Mouse (Mus musculus): ENCODE data around the gene Carmil1. TPM values are rescaled to one million over a fixed set of nuclear protein-coding genes. Genes with fewer than 3 reads are reported as not detected.

Gene Carmil1
- polyA plus RNA-seq, 1 experiment from 2014 or later: 5.9 TPM

GRCm38 (mm10) chr13:24027191-24028170 lies 253.1 kb downstream of the Carmil1 start:
- TF ChIP-seq CTCF (IDR thresholded peaks at IDR 0.05; ENCODE audit: low read depth) (peak; percentile 47), EP300 (IDR thresholded peaks at IDR 0.05; ENCODE audit: low read depth) (no peak)
- H3K36me3 ChIP-seq (replicated peaks; ENCODE audit: insufficient read depth, low read length): no peaks in the 10 kb centered on the region
- ATAC-seq: no peak
- no peaks in the 10 kb centered on the region for H3K27me3 ChIP-seq (ENCODE audit: insufficient read depth, low read length)
- DNase-seq: no peak
- no peaks in the 10 kb centered on the region for H3K4me1 ChIP-seq (ENCODE audit: insufficient read depth)
- WGBS (ENCODE audit: insufficient replicate concordance): 55% methylated on average over 5 of the region's 5 CpGs
- H3K4me2 ChIP-seq (ENCODE audit: low read depth, low read length): no peak overlapping the region
- no peak overlapping the region for H3K27ac ChIP-seq (ENCODE audit: low read depth)
- no peak overlapping the region for H3K4me3 ChIP-seq (ENCODE audit: low read depth, low read length)
- H3K9ac ChIP-seq (replicated peaks): no peak overlapping the region
- H3K9me3 ChIP-seq (ENCODE audit: low read length): no peaks in the 10 kb centered on the region

GRCm38 (mm10) chr13:24018515-24018914 lies 262.1 kb downstream of the Carmil1 start:
- Histone ChIP-seq H3K27me3 (ENCODE audit: insufficient read depth, low read length) (no peaks in the 10 kb centered on the region), H3K4me1 (ENCODE audit: insufficient read depth) (no peaks in the 10 kb centered on the region), H3K27ac (ENCODE audit: low read depth) (no peak overlapping the region), H3K4me2 (ENCODE audit: low read depth, low read length) (no peak overlapping the region), H3K4me3 (ENCODE audit: low read depth, low read length) (no peak overlapping the region), H3K36me3 (replicated peaks; ENCODE audit: insufficient read depth, low read length) (no peaks in the 10 kb centered on the region; the same call in 1 of the 2 replicates), H3K9me3 (ENCODE audit: low read length) (no peaks in the 10 kb centered on the region), H3K9ac (replicated peaks) (no peak overlapping the region)
- ATAC-seq (no peak), DNase-seq (no peak)
- TF ChIP-seq CTCF (IDR thresholded peaks at IDR 0.05; ENCODE audit: low read depth) (no peak), EP300 (IDR thresholded peaks at IDR 0.05; ENCODE audit: low read depth) (no peak)
- WGBS (ENCODE audit: insufficient replicate concordance): 74% methylated on average over 4 of the region's 4 CpGs

DNA sequence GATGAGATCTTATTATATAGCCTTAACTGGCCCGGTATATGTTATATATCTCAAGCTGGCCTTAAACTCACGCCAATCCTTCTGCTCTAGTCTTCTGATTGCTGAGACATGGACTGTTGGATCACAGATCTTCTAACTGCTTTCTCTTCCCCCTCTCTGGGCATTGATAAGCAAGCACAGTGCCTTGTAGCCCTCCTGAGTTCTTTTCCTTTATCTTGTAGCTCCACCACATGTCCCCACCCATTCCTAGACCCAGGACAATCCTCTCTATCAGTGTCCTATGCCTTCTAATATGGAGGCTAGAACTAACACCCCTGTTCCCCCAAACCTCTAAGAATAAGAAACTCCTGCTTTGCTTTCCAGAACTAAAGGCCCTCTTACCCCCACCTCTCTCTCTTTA lies 275.1 kb downstream of the Carmil1 start:
- H3K9me3 ChIP-seq (ENCODE audit: low read length): no peaks in the 10 kb centered on the region
- no peak overlapping the region for H3K27ac ChIP-seq (ENCODE audit: low read depth)
- no peak overlapping the region for H3K4me3 ChIP-seq (ENCODE audit: low read depth, low read length)
- H3K4me1 ChIP-seq (ENCODE audit: insufficient read depth): no peaks in the 10 kb centered on the region
- DNase-seq (no peak), ATAC-seq (no peak)
- WGBS (ENCODE audit: insufficient replicate concordance): 60% methylated on average over 2 of the region's 2 CpGs
- no peak overlapping the region for H3K9ac ChIP-seq (replicated peaks)
- TF ChIP-seq CTCF (IDR thresholded peaks at IDR 0.05; ENCODE audit: low read depth): no peak
- no peak for TF ChIP-seq EP300 (IDR thresholded peaks at IDR 0.05; ENCODE audit: low read depth)
- no peaks in the 10 kb centered on the region for H3K27me3 ChIP-seq (ENCODE audit: insufficient read depth, low read length)
- H3K4me2 ChIP-seq (ENCODE audit: low read depth, low read length): no peak overlapping the region
- no peaks in the 10 kb centered on the region for H3K36me3 ChIP-seq (replicated peaks; ENCODE audit: insufficient read depth, low read length)

DNA sequence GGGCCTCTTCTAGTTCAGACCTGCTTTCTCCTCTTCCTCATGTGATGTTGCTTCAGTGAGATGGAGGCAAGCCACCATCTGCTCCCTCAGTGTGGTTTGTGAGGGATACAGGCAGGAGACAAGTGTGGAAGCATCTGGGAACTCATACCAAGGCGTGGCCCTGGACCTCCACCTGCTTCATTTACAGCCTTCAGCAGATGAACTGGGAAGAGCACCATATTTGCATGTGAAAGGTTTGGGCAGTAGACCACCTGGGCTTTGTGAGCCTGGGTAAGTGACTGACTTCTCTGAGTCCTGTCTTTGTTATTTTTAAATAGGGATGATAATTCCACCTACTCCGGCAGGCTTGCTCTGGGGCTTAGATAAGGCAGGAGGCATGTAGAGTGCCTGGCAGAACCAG lies 278.8 kb downstream of the Carmil1 start:
- Histone ChIP-seq H3K27ac (ENCODE audit: low read depth) (no peak overlapping the region), H3K4me2 (ENCODE audit: low read depth, low read length) (no peak overlapping the region), H3K36me3 (replicated peaks; ENCODE audit: insufficient read depth, low read length) (no peaks in the 10 kb centered on the region), H3K9me3 (ENCODE audit: low read length) (no peaks in the 10 kb centered on the region), H3K9ac (replicated peaks) (no peak overlapping the region), H3K27me3 (ENCODE audit: insufficient read depth, low read length) (no peaks in the 10 kb centered on the region), H3K4me1 (ENCODE audit: insufficient read depth) (no peaks in the 10 kb centered on the region), H3K4me3 (ENCODE audit: low read depth, low read length) (no peak overlapping the region)
- WGBS (ENCODE audit: insufficient replicate concordance): 48% methylated on average over 2 of the region's 2 CpGs
- no peak for ATAC-seq
- TF ChIP-seq EP300 (IDR thresholded peaks at IDR 0.05; ENCODE audit: low read depth) (no peak), CTCF (IDR thresholded peaks at IDR 0.05; ENCODE audit: low read depth) (no peak)
- DNase-seq: no peak

GRCm38 (mm10) chr13:24001081-24001480 lies 279.5 kb downstream of the Carmil1 start:
- no peak overlapping the region for H3K4me3 ChIP-seq (ENCODE audit: low read depth, low read length)
- no peaks in the 10 kb centered on the region for H3K9me3 ChIP-seq (ENCODE audit: low read length)
- ATAC-seq (no peak), DNase-seq (no peak)
- H3K27ac ChIP-seq (ENCODE audit: low read depth): no peak overlapping the region
- no peaks in the 10 kb centered on the region for H3K4me1 ChIP-seq (ENCODE audit: insufficient read depth)
- no peaks in the 10 kb centered on the region for H3K27me3 ChIP-seq (ENCODE audit: insufficient read depth, low read length)
- no peak for TF ChIP-seq EP300 (IDR thresholded peaks at IDR 0.05; ENCODE audit: low read depth)
- TF ChIP-seq CTCF (IDR thresholded peaks at IDR 0.05; ENCODE audit: low read depth): no peak
- H3K4me2 ChIP-seq (ENCODE audit: low read depth, low read length): no peak overlapping the region
- H3K36me3 ChIP-seq (replicated peaks; ENCODE audit: insufficient read depth, low read length): no peaks in the 10 kb centered on the region
- H3K9ac ChIP-seq (replicated peaks): no peak overlapping the region
- WGBS (ENCODE audit: insufficient replicate concordance): 67% methylated on average over 2 of the region's 2 CpGs

DNA sequence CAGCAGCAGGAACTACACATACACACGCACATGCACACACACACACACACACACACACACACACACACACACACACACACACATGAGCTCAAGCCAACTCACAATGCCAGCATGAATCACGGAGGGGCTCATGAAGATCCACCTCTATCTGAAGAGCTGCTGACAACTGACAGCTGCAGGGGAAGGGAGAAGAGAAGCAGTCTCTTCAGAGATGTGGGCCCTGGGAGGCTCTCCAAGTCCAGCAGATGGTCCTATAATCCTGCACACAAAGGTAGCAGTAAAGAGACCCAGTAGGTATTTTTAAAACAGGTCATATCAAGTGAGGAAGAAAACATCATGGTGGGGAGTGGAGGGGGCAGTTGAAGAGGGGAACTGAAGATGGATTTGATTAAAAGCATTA lies 281.8 kb downstream of the Carmil1 start:
- Histone ChIP-seq H3K36me3 (replicated peaks; ENCODE audit: insufficient read depth, low read length) (no peaks in the 10 kb centered on the region), H3K4me2 (ENCODE audit: low read depth, low read length) (no peak overlapping the region), H3K4me3 (ENCODE audit: low read depth, low read length) (no peak overlapping the region), H3K27ac (ENCODE audit: low read depth) (no peak overlapping the region), H3K9me3 (ENCODE audit: low read length) (no peaks in the 10 kb centered on the region), H3K4me1 (ENCODE audit: insufficient read depth) (no peaks in the 10 kb centered on the region), H3K9ac (replicated peaks) (no peak overlapping the region), H3K27me3 (ENCODE audit: insufficient read depth, low read length) (0 out of 2 replicates have a peak, but pooled peaks cover 4% of the 10 kb centered on the region)
- TF ChIP-seq CTCF (IDR thresholded peaks at IDR 0.05; ENCODE audit: low read depth) (no peak), EP300 (IDR thresholded peaks at IDR 0.05; ENCODE audit: low read depth) (no peak)
- 71% methylated on average over 2 of the region's 2 CpGs for WGBS (ENCODE audit: insufficient replicate concordance)
- no peak for DNase-seq
- ATAC-seq: no peak

All from liver, postnatal 0 days (tissue).